Mouse (Mus musculus): Measurements from ENCODE around the gene Itgbl1.

Itgbl1 gene

DNA sequence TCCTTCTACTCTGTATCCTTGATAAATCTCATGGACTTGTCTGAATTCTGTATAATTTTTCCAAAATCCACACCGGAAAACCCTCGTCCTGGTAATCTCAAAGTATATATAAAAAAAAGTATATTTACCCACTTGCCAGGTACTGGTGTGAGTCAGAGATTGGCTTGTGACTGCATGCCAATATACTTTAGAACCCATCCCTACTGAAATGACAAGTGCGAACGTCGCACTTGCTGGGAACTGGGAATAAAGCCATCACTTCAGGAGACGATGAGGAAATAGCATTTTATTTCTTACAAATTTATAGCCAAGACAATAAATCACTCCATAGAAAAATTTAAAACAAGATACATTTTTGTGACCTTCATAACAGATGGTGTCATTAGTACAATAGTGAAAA lies 308.2 kb downstream of the Itgbl1 start:
- DNase-seq (ENCODE audit: low read depth, low spot score): no peak

DNA sequence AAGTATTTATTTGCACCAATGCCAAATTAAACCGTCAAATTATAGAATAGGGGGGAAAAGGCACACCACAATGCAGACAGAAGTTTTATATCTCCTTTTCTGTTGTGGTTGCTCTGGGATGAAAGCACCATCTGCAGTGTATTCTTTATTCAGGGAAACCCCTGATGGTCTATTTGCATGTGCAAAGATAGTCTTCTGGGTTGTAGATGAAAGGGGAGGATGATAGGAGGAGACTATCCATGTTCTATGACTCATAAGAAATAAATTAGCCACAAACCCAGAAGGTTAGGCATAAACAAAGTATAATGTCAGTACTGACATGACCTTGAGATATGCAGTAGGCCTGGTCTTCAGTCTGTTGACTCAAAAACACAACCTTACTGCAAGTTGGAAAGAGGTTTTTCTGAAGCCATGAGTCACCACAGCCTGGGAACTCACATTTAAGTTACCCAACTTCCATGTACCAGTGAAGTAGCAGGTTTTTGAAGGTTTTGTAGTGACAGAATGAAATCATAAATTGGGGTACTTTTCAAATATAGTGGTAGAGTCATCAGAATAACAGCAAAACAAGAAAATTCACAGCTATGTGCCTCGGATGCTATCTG lies 330.9 kb downstream of the Itgbl1 start:
- DNase-seq (ENCODE audit: low read depth, low spot score): no peak
